Mouse (Mus musculus): ENCODE results near the gene Chek2. TPM values are rescaled to one million over a fixed set of nuclear protein-coding genes. Genes with fewer than 3 reads are reported as not detected.
"Not testable (repeated sequence)": the region's sequence is repeated elsewhere in the genome, so short reads cannot be mapped to it uniquely, and the experiment has no call there.

Gene Chek2
- polyA plus RNA-seq, 1 experiment: 1.5 TPM

DNA sequence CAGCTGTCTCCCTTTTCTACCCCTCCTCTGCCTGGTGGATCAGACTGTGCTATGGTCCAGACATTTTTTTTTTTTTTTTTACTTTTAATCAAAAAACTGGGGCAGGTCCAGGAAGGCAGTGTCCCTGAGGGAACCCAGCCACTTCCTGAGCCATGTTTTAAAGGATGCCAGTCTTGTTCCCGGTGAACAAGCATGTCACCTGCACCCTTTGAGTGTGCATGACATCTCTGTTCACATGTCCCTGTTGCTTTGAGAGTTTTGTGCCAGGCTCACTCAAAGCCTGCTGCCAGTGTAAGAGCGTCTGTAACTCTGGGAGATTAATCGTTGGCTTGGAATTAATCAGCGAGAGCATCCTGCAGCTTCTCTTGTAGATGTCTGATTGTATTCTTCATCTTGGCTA, 28.7 kb downstream of the Chek2 start:
- Histone ChIP-seq H3K27ac (ENCODE audit: insufficient read depth, low read length) (no peak overlapping the region), H3K4me3 (ENCODE audit: insufficient read depth, low read length) (no peak overlapping the region), H3K4me1 (ENCODE audit: control insufficient read depth, insufficient read depth, low read length) (no peaks in the 10 kb centered on the region; the same call in 1 of the 2 replicates)
- TF ChIP-seq POLR2A (IDR thresholded peaks at IDR 0.05; ENCODE audit: extremely low read depth, insufficient read depth, low read length) (no peak), CTCF (IDR thresholded peaks at IDR 0.05; ENCODE audit: extremely low read depth, insufficient read depth, low read length) (no peak)

GRCm38 (mm10) chr5:110869242-110869669, 29.5 kb downstream of the Chek2 start:
- no peak overlapping the region for H3K27ac ChIP-seq (ENCODE audit: insufficient read depth, low read length)
- H3K4me1 ChIP-seq (ENCODE audit: control insufficient read depth, insufficient read depth, low read length): no peaks in the 10 kb centered on the region; the same call in 1 of the 2 replicates
- no peak overlapping the region for H3K4me3 ChIP-seq (ENCODE audit: insufficient read depth, low read length)
- TF ChIP-seq POLR2A (IDR thresholded peaks at IDR 0.05; ENCODE audit: extremely low read depth, insufficient read depth, low read length) (no peak), CTCF (IDR thresholded peaks at IDR 0.05; ENCODE audit: extremely low read depth, insufficient read depth, low read length) (no peak)

GRCm38 (mm10) chr5:110873160-110873559, 33.4 kb downstream of the Chek2 start:
- Histone ChIP-seq H3K4me1 (ENCODE audit: control insufficient read depth, insufficient read depth, low read length) (no peaks in the 10 kb centered on the region; the same call in 1 of the 2 replicates), H3K27ac (ENCODE audit: insufficient read depth, low read length) (no peak overlapping the region), H3K4me3 (ENCODE audit: insufficient read depth, low read length) (no peak overlapping the region)
- TF ChIP-seq CTCF (IDR thresholded peaks at IDR 0.05; ENCODE audit: extremely low read depth, insufficient read depth, low read length) (no peak), POLR2A (IDR thresholded peaks at IDR 0.05; ENCODE audit: extremely low read depth, insufficient read depth, low read length) (no peak)

GRCm38 (mm10) chr5:110874711-110875110, 34.9 kb downstream of the Chek2 start:
- TF ChIP-seq POLR2A (IDR thresholded peaks at IDR 0.05; ENCODE audit: extremely low read depth, insufficient read depth, low read length): no peak
- TF ChIP-seq CTCF (IDR thresholded peaks at IDR 0.05; ENCODE audit: extremely low read depth, insufficient read depth, low read length): no peak

DNA sequence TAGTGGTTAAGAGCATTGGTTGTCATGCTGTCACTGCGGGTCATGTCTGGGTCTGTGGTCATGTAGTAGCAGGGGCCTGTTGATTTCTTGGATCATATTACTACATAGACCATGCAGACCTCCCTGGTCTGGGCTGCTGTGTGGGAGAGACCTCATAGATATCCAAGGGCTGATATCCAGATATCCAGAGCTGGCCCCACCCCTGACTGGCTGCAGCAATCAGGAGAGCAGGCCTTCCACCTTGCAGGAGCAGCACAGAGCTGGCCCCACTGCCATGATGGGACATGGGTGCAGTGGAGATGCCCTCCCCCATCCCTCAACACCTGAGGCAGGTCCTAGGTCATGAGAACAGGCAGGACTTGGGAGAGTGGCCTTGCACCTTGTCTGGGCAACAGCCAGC, 35.5 kb downstream of the Chek2 start:
- Histone ChIP-seq H3K4me3 (ENCODE audit: insufficient read depth, low read length) (no peak overlapping the region), H3K27ac (ENCODE audit: insufficient read depth, low read length) (no peak overlapping the region), H3K4me1 (ENCODE audit: control insufficient read depth, insufficient read depth, low read length) (no peaks in the 10 kb centered on the region; the same call in 1 of the 2 replicates)
- TF ChIP-seq POLR2A (IDR thresholded peaks at IDR 0.05; ENCODE audit: extremely low read depth, insufficient read depth, low read length) (no peak), CTCF (IDR thresholded peaks at IDR 0.05; ENCODE audit: extremely low read depth, insufficient read depth, low read length) (no peak)

More at GRCm38 (mm10) chr5:110874711-110875110, 34.9 kb downstream of the Chek2 start:
- H3K4me3 ChIP-seq (ENCODE audit: insufficient read depth, low read length): no peak overlapping the region
- no peak overlapping the region for H3K27ac ChIP-seq (ENCODE audit: insufficient read depth, low read length)
- no peaks in the 10 kb centered on the region for H3K4me1 ChIP-seq (ENCODE audit: control insufficient read depth, insufficient read depth, low read length)

GRCm38 (mm10) chr5:110877666-110878505, 38.1 kb downstream of the Chek2 start:
- Histone ChIP-seq H3K4me3 (ENCODE audit: insufficient read depth, low read length) (no peak overlapping the region), H3K27ac (ENCODE audit: insufficient read depth, low read length) (no peak overlapping the region), H3K4me1 (ENCODE audit: control insufficient read depth, insufficient read depth, low read length) (no peaks in the 10 kb centered on the region; the same call in 1 of the 2 replicates)
- no peak for TF ChIP-seq POLR2A (IDR thresholded peaks at IDR 0.05; ENCODE audit: extremely low read depth, insufficient read depth, low read length)
- TF ChIP-seq CTCF (IDR thresholded peaks at IDR 0.05; ENCODE audit: extremely low read depth, insufficient read depth, low read length): no peak

- H3K4me3 ChIP-seq (ENCODE audit: insufficient read depth, low read length); H3K27ac ChIP-seq (ENCODE audit: insufficient read depth, low read length); H3K4me1 ChIP-seq (ENCODE audit: control insufficient read depth, insufficient read depth, low read length): not testable (repeated sequence)
Measured at GRCm38 (mm10) chr5:110878526-110878925, 38.7 kb downstream of the Chek2 start.

GRCm38 (mm10) chr5:110879042-110879441, 39.3 kb downstream of the Chek2 start:
- no peak overlapping the region for H3K27ac ChIP-seq (ENCODE audit: insufficient read depth, low read length)
- no peaks in the 10 kb centered on the region; the same call in 1 of the 2 replicates for H3K4me1 ChIP-seq (ENCODE audit: control insufficient read depth, insufficient read depth, low read length)
- no peak for TF ChIP-seq CTCF (IDR thresholded peaks at IDR 0.05; ENCODE audit: extremely low read depth, insufficient read depth, low read length)
- TF ChIP-seq POLR2A (IDR thresholded peaks at IDR 0.05; ENCODE audit: extremely low read depth, insufficient read depth, low read length): no peak
- H3K4me3 ChIP-seq (ENCODE audit: insufficient read depth, low read length): peak overlapping the region; percentile 43

DNA sequence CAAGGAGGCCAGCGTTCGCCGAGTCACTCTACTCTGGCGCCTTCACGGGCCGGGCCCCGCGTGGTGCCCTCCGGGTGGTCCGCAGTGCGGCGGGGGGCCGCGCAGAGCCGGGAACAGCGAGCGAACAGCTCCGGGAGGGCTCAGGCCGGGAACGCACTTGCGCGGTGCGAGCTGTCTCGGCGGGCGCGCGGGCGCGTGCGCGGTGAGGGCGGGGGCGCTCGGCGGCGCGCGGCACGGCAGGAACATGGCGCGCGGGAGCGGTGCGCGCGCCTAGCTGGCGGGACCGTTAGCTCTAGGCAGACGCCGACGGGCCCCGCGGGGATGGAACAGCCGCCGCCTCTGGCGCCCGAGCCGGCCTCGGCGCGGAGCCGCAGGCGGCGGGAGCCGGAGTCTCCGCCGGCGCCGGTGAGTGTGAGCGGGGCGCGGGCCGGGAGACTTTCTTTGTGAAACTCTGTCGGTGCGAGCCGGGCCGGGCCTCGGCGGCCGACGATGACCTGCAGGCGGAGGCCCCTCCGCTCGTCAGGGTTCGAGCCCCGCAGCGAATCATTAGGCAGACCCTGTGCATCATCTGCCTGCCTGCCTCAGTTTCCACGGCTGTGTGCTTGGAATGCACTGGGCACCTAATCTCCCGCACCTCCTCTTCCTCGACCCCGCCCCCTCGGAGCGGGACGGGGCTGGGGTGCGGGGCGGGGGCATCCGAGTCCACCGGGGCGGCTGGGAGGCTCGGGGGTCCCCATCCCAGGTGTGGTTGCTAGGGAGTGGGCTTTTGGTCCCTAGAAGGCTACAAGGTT, 40.0 kb downstream of the Chek2 start, which contains the start of gene Ttc28:
Gene Ttc28, plus strand, starts transcription at position 220 of the 791 bp plus-strand sequence.
- peak within 1 kb of the TSS; percentile 43 for H3K4me3 ChIP-seq (ENCODE audit: insufficient read depth, low read length)
- H3K4me1 ChIP-seq (ENCODE audit: control insufficient read depth, insufficient read depth, low read length): no peaks in the 10 kb centered on the region; the same call in 1 of the 2 replicates

More for the DNA sequence above, 40.0 kb downstream of the Chek2 start, which contains the start of gene Ttc28:
- TF ChIP-seq POLR2A (IDR thresholded peaks at IDR 0.05; ENCODE audit: extremely low read depth, insufficient read depth, low read length) (peak; percentile 72; the same call in 1 of the 2 replicates), CTCF (IDR thresholded peaks at IDR 0.05; ENCODE audit: extremely low read depth, insufficient read depth, low read length) (no peak)
- H3K27ac ChIP-seq (ENCODE audit: insufficient read depth, low read length): no peak within 1 kb of the TSS
